Mouse (Mus musculus) stomach, postnatal 0 days (tissue): ENCODE results near the gene Cab39.

Experiments
- CTCF ChIP-seq: IDR thresholded peaks from 2 replicates; pipeline ENCODE4 v1.5.1; 2016; ENCODE audit warnings: antibody characterized with exemption, low read depth, mild to moderate bottlenecking, moderate library complexity
- EP300 ChIP-seq: optimal IDR thresholded peaks from 2 replicates; pipeline ENCODE3; 2016; ENCODE audit warnings: antibody characterized with exemption

DNA sequence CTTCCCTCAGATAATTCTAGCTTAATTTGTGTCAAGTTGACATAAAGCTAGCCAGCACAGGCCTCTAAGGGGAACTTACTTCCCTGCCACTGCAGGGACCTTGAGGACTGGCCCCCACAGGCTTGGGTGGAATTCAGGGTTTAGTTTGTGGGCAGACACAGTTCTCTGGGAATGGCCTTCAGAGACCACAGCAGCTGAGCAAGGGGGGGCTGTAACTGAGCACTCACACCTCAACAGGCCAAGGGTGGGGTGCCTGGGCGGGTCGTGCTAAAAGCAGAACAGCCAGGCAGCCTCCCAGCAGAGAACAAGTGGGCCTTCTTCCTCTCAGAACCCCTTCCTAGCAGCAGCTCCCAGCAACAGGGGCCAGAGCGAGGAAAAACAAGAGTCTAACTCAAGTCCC lies 27.1 kb upstream of the Cab39 start:
- no peak for TF ChIP-seq CTCF
- TF ChIP-seq EP300 = no peak
